Mouse (Mus musculus) hindbrain, embryonic 15.5 days (tissue): ENCODE measurements around the gene Nfkbil1. TPM values are rescaled to one million over a fixed set of nuclear protein-coding genes. Genes with fewer than 3 reads are reported as not detected.

Experiments used
- ATAC-seq: fragments of 200-750 bp; cut with Nextera tagmentation; 2 replicates; pipeline ENCODE4 v1.8.0; 2017; ENCODE audit warnings: low read depth, moderate number of reproducible peaks, moderate TSS enrichment; ENCODE audit not compliant: low FRiP score
- H3K27ac ChIP-seq: fragments of 300-500 bp; sonication (generic); replicated peaks from 2 replicates; pipeline ENCODE4 v1.5.1; 2015; ENCODE audit warnings: mild to moderate bottlenecking, inconsistent platforms
- H3K27me3 ChIP-seq: fragments of 300-500 bp; sonication (generic); 2 replicates; pipeline ENCODE4 v1.6.1; 2015; ENCODE audit warnings: control low read depth, inconsistent platforms
- H3K36me3 ChIP-seq: fragments of 300-500 bp; sonication (generic); 2 replicates; pipeline ENCODE4 v1.6.1; 2015; ENCODE audit warnings: control low read depth, inconsistent platforms
- H3K4me1 ChIP-seq: fragments of 300-500 bp; sonication (generic); replicated peaks from 2 replicates; pipeline ENCODE4 v1.6.1; 2015; ENCODE audit warnings: control low read depth, inconsistent platforms
- H3K4me2 ChIP-seq: fragments of 300-500 bp; sonication (generic); 2 replicates; pipeline ENCODE4 v1.6.1; 2015; ENCODE audit warnings: moderate library complexity, mild to moderate bottlenecking, inconsistent platforms
- H3K4me3 ChIP-seq: fragments of 300-500 bp; sonication (generic); 2 replicates; pipeline ENCODE4 v1.5.1; 2015; ENCODE audit warnings: mild to moderate bottlenecking, inconsistent platforms
- H3K9ac ChIP-seq: fragments of 300-500 bp; sonication (generic); 2 replicates; pipeline ENCODE4 v1.6.1; 2015; ENCODE audit warnings: inconsistent platforms
- H3K9me3 ChIP-seq: fragments of 300-500 bp; sonication (generic); 2 replicates; pipeline ENCODE4 v1.6.1; 2016; ENCODE audit warnings: control low read depth, inconsistent platforms
- WGBS: fragments of 180-500 bp; shearing (Covaris S2); methylation state at CpG from one replicate; pipeline ENCODE4 v1.1.7; 2015; 5-methylcytosine and 5-hydroxymethylcytosine counted together
- polyA plus RNA-seq: library from polyadenylated mRNA; unstranded; fragments of >200 nt; fragmentation: Nextera tagmentation; extraction: Ambion mirVana; gene quantifications from 2 replicates; pipeline ENCODE4 v1.2.1, GENCODE M21; 2015

The Nfkbil1 gene
- polyA plus RNA-seq, 1 experiment from 2014 or later = 12.0 TPM

DNA sequence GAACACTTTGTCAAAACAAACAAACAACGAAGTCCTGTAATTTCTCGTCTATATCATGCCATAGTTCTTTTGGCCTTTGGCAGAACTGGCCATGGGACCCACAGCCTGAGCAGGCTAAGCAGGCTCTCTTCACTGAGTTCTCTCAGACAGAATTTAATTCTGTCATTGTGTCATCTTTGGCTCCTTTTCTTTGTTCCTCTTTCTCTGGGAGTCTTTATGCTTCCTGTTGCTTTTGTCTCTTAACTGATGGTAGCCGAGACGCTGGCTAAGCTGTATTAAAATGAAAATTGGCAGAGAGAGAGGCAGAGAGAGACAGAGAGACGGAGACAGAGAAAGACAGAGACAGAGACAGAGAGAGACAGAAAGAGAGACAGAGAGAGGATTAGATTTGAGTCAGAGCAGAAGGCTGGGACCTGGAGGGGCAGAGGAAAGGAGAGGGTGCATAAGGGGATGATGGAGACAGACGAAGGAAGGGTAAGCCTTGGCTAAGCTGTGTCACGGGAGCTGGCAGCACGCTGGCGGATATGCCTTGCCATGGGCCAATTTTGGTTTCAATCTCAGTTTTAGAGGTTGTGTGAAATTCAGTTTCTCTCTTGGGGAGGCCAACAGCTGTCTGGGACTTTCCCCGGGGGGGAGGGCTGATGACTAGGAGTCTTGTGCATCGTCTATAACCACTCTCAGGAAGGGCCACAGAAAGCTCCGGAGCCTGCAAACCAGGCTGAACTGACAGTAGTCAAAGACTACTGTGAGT is 25.6 kb downstream of the Nfkbil1 start:
- H3K9me3 ChIP-seq = no peaks in the 10 kb centered on the region
- H3K4me3 ChIP-seq = no peak overlapping the region

DNA sequence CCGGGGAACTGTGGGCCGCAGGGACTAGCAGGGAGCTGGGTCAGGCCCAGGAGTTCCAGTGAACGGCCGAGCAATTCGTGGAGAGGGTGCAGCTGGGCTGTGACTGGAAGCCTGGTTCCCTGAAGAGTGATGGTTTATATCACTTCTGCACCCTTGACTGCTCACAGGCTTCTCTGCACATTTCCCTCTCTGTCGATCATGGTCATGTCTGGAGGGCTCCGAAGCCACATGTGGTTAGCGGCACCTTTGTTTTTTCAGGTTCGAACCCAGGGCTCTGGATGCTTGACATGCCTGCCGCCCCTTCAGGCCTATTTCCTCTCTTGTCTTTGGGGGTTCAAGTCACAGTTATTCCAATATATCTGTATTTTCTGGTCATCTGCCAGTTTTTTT is 30.2 kb downstream of the Nfkbil1 start:
- 0 out of 2 replicates have a peak overlapping the region, but pooled peaks have one; percentile 6 for H3K4me2 ChIP-seq
- H3K4me3 ChIP-seq = no peak overlapping the region
- no peak overlapping the region for H3K27ac ChIP-seq
- H3K9me3 ChIP-seq = no peaks in the 10 kb centered on the region
- no peak overlapping the region for H3K9ac ChIP-seq
- 0 out of 2 replicates have a peak, but pooled peaks cover 17% of the 10 kb centered on the region for H3K27me3 ChIP-seq
- no peak for ATAC-seq
- H3K4me1 ChIP-seq = no peaks in the 10 kb centered on the region
- H3K36me3 ChIP-seq = no peaks in the 10 kb centered on the region
- 59% methylated on average over 10 of the region's 10 CpGs for WGBS

More for the DNA sequence above, 25.6 kb downstream of the Nfkbil1 start:
- no peaks in the 10 kb centered on the region for H3K36me3 ChIP-seq
- 69% methylated on average over 12 of the region's 12 CpGs for WGBS
- no peak overlapping the region for H3K9ac ChIP-seq
- 0 out of 2 replicates have a peak, but pooled peaks cover 3% of the 10 kb centered on the region for H3K27me3 ChIP-seq
- ATAC-seq = no peak
- H3K4me1 ChIP-seq = no peaks in the 10 kb centered on the region
- no peak overlapping the region for H3K27ac ChIP-seq
- no peak overlapping the region for H3K4me2 ChIP-seq

DNA sequence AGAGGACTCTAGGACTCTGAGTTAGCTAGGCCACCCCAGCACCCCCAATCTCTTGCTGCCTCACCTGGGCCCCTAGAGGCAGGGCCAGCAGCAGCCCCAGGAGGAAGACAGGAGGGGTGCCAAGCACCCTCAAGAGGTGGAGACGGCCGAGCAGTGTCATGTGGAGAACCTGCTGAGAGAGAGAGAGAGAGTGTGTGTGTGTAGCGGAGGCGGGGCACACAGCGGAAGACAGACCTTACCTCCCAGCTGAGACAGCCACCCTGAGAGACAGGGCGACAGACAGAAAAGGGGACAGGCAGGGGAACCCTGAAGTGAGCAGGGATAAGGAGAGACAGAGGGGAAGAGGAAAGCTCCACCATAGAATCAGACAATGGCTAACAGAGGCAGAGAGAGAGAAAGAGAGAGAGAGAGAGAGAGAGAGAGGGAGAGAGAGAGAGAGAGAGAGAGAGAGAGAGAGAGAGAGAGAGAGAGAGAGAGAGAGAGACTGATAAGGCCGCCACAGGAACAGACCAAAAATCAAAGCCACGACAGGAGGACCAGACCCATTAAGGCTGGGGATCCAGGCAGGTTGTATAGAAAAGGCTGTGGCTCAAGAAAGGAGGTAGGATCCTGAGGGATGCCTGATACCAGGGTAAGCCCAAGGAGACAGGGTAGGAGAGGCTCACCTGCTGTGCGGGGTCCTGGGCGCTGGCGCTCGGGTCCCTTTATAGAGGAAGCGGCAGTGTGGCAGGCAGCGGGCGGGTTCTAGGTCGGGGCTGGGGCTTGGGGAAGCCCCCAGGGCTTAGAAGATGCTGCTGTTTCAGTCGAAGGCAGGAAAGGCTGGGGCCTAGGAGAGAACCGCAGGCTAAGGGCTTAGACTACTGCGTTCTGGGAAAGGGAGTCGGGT is 30.9 kb downstream of the Nfkbil1 start, which contains the start of gene Lta:
Lta (minus strand) TSS at position 858 of the 886 bp plus-strand sequence.
- Histone ChIP-seq H3K9me3 (no peaks in the 10 kb centered on the region), H3K4me2 (0 out of 2 replicates have a peak within 1 kb of the TSS, but pooled peaks have one; percentile 6), H3K27me3 (0 out of 2 replicates have a peak, but pooled peaks cover 17% of the 10 kb centered on the region), H3K27ac (no peak within 1 kb of the TSS), H3K9ac (no peak within 1 kb of the TSS), H3K4me3 (no peak within 1 kb of the TSS), H3K36me3 (no peaks in the 10 kb centered on the region), H3K4me1 (no peaks in the 10 kb centered on the region)
- ATAC-seq = no peak
- 27% methylated on average over 20 of the region's 20 CpGs for WGBS

DNA sequence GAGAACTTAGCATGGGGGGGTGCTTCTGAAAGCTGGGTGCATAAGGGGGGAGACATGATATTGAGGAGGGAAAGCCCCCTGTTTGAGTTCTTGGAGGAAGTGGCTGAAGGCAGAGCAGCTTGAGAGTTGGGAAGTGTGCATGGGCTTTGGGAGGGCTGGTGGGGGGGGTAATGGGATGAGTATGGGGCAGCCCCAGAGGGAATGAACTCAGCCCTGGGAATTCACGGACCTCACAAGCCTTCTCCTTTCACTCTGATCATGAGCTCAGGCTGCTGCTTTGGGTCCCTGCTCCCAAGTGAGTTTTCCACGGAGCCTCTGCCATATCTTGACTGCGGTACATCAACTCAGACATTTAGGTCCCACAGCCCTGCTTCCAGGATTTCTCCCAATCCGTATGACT is 33.1 kb downstream of the Nfkbil1 start:
- Histone ChIP-seq H3K27me3 (0 out of 2 replicates have a peak, but pooled peaks cover 17% of the 10 kb centered on the region), H3K9me3 (no peaks in the 10 kb centered on the region), H3K9ac (no peak overlapping the region), H3K4me1 (no peaks in the 10 kb centered on the region), H3K27ac (no peak overlapping the region), H3K4me2 (no peak overlapping the region), H3K4me3 (no peak overlapping the region), H3K36me3 (no peaks in the 10 kb centered on the region)
- 91% methylated on average over 4 of the region's 4 CpGs for WGBS
- no peak for ATAC-seq

DNA sequence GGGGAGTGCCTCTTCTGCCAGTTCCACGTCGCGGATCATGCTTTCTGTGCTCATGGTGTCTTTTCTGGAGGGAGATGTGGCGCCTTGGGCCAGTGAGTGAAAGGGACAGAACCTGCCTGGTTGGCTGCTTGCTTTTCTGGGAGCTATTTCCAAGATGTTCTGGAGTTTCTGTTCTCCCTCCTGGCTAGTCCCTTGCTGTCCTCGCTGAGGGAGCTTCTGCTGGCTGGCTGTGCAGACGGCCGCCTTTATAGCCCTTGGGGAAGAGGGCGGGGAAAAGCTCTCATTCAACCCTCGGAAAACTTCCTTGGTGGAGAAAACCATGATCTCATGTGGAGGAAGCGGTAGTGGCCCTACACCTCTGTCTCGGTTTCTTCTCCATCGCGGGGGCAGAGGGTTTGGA is 33.8 kb downstream of the Nfkbil1 start, which contains the start of gene Tnf:
Tnf (minus strand) TSS at position 221 of the 400 bp plus-strand sequence.
- Histone ChIP-seq H3K9ac (no peak within 1 kb of the TSS), H3K36me3 (no peaks in the 10 kb centered on the region), H3K4me3 (no peak within 1 kb of the TSS), H3K27me3 (peaks cover 22% of the 10 kb centered on the region; the same call in 1 of the 2 replicates), H3K4me2 (no peak within 1 kb of the TSS), H3K4me1 (no peaks in the 10 kb centered on the region), H3K9me3 (no peaks in the 10 kb centered on the region), H3K27ac (no peak within 1 kb of the TSS)
- no peak for ATAC-seq
- 50% methylated on average over 13 of the region's 13 CpGs for WGBS

DNA sequence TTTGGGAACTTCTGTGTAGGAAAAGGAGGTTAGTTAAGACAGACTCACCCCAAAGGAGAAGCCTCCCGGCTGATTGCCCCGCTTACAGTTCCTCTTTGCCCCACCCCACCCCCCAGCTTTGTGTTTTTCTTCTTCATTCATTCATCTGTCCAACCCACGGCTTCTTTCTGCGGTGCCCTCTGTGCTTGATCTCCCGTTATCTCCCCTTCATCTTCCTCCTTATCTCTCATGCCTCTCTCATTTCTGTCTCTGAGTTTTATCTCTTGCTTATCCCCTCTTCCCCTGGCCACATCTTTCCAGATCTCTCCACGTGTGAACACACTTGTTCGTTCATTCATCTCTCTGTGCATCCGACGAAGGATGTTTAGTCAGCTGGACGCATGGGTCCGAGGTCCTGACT is 34.5 kb downstream of the Nfkbil1 start:
- Histone ChIP-seq H3K4me3 (no peak overlapping the region), H3K9ac (no peak overlapping the region), H3K27me3 (peaks cover 28% of the 10 kb centered on the region), H3K4me2 (no peak overlapping the region), H3K9me3 (no peaks in the 10 kb centered on the region), H3K27ac (no peak overlapping the region), H3K36me3 (no peaks in the 10 kb centered on the region), H3K4me1 (peaks cover 2% of the 10 kb centered on the region)
- 71% methylated on average over 11 of the region's 11 CpGs for WGBS
- no peak for ATAC-seq

DNA sequence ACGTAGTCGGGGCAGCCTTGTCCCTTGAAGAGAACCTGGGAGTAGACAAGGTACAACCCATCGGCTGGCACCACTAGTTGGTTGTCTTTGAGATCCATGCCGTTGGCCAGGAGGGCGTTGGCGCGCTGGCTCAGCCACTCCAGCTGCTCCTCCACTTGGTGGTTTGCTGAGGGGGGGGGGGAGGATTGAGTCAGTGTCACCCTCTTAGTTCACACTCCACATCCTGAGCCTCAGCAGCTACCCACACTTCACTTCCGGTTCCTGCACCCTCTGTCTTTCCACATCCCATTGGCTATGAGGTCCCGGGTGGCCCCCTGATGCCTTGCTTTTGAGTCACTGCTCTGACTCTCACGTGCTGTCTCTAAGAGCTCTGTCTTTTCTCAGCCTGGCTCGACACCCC is 35.2 kb downstream of the Nfkbil1 start:
- no peaks in the 10 kb centered on the region for H3K9me3 ChIP-seq
- 87% methylated on average over 11 of the region's 11 CpGs for WGBS
- peaks cover 34% of the 10 kb centered on the region for H3K27me3 ChIP-seq
- H3K4me1 ChIP-seq = peaks cover 9% of the 10 kb centered on the region
- no peak for ATAC-seq
- no peak overlapping the region for H3K27ac ChIP-seq
- H3K36me3 ChIP-seq = no peaks in the 10 kb centered on the region
- H3K4me2 ChIP-seq = no peak overlapping the region
- no peak overlapping the region for H3K9ac ChIP-seq
- no peak overlapping the region for H3K4me3 ChIP-seq

DNA sequence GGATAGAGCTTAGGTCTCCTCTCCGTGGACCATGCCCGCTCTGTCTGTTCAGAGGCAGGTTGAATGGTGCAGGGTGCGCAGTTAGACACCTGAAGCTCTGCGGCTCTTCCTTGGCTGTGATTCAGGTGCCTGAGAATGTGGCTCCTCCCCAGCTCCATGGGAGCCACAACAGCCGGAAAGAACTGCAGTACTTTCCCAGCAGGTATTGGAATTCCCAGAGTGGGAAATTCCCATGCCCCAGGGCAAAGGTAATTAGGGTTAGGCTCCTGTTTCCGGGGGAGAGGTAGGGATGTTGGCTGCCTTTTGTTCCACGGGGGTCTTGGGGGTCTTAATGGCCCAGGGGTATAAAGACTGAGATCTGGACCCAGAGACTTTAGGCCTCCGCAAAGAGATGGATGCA is 36.6 kb downstream of the Nfkbil1 start:
- Histone ChIP-seq H3K36me3 (no peaks in the 10 kb centered on the region), H3K9ac (no peak overlapping the region), H3K27me3 (peaks cover 42% of the 10 kb centered on the region), H3K4me2 (no peak overlapping the region), H3K4me1 (peaks cover 10% of the 10 kb centered on the region), H3K27ac (no peak overlapping the region), H3K4me3 (no peak overlapping the region), H3K9me3 (no peaks in the 10 kb centered on the region)
- ATAC-seq = no peak
- 32% methylated on average over 8 of the region's 8 CpGs for WGBS

DNA sequence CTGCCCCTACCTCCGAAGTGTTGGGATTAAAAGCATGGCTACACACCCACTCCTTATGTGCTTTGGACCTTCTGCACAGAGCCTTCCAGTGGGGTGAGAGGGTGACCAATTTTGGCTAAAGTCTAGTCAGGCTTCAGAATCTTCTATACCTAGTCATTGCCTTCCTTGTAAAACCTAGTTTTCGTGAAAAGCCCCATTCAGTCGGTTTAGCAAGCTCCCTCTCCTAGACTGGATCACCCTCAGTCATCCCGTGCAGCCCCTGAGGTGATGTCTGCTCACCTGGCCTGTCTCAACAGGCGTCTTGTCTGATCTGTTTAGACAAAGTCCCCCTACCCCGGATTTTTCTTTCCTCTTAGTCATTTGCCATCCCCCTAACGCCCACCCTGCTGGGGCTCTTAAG is 37.6 kb downstream of the Nfkbil1 start:
- Histone ChIP-seq H3K9ac (no peak overlapping the region), H3K9me3 (no peaks in the 10 kb centered on the region), H3K4me3 (no peak overlapping the region), H3K4me2 (no peak overlapping the region), H3K4me1 (peaks cover 10% of the 10 kb centered on the region), H3K27me3 (peaks cover 41% of the 10 kb centered on the region), H3K36me3 (no peaks in the 10 kb centered on the region), H3K27ac (no peak overlapping the region)
- 75% methylated on average over 7 of the region's 7 CpGs for WGBS
- no peak for ATAC-seq

DNA sequence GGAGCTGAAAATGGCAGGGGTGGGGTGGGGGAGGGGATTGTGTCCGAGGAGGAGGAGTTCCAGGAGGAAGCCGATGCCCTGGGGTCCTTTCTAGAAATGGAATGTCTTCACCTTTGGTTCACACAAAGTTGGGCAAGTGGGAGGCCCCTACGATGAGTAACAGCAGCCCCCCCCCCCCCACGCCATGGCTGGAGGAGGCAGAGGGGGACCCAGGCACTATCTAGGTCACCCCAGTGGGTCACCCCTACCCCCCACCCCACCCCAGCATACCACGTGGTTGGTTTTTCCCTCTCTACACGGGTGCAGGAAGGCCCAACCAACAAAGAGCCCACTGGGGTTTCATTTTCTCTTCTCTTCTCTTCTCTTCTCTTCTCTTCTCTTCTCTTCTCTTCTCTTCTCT is 38.5 kb downstream of the Nfkbil1 start:
- Histone ChIP-seq H3K9me3 (no peaks in the 10 kb centered on the region), H3K27ac (no peak overlapping the region), H3K27me3 (peaks cover 41% of the 10 kb centered on the region), H3K9ac (no peak overlapping the region), H3K4me1 (peaks cover 10% of the 10 kb centered on the region), H3K36me3 (no peaks in the 10 kb centered on the region), H3K4me2 (no peak overlapping the region), H3K4me3 (no peak overlapping the region)
- WGBS = 47% methylated on average over 6 of the region's 6 CpGs
- no peak for ATAC-seq

DNA sequence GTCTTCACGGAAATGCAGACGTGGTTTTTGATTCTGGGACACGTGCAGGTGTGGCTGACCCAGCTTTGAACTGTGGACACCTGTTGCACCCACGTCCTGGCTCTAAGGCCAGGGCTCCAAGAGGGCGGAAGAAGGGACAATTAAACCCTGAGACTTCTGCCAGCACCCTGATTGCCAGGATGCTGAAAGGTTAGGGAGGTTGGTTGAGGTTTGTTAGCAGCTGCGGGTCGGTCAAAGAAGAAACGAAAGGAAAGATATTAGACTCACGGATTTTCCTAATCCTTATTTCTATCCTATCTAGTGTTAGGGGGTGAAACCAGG is 39.3 kb downstream of the Nfkbil1 start:
- no peaks in the 10 kb centered on the region for H3K36me3 ChIP-seq
- ATAC-seq = no peak
- no peak overlapping the region for H3K27ac ChIP-seq
- no peaks in the 10 kb centered on the region for H3K9me3 ChIP-seq
- peaks cover 35% of the 10 kb centered on the region for H3K27me3 ChIP-seq
- H3K4me3 ChIP-seq = peak overlapping the region; percentile 40
- peaks cover 10% of the 10 kb centered on the region for H3K4me1 ChIP-seq
- H3K4me2 ChIP-seq = peak overlapping the region; percentile 69
- 35% methylated on average over 9 of the region's 9 CpGs for WGBS
- H3K9ac ChIP-seq = no peak overlapping the region
